Mouse (Mus musculus): ENCODE data around the gene Slc38a1. TPM values are rescaled to one million over a fixed set of nuclear protein-coding genes. Genes with fewer than 3 reads are reported as not detected.
A peak's percentile ranks its signal among the peaks of the same experiment; 100 is the strongest.

Gene Slc38a1
- polyA plus RNA-seq, 1 experiment from 2014 or later = 62.0 TPM

GRCm38 (mm10) chr15:96548363-96548762, 94.3 kb downstream of the Slc38a1 start:
- no peak for ATAC-seq (ENCODE audit: borderline replicate concordance, extremely low read depth, low FRiP score, low TSS enrichment)
- Histone ChIP-seq H3K27ac (peak overlapping the region; percentile 67; the same call in 1 of the 2 replicates), H3K4me2 (no peak overlapping the region), H3K4me1 (peaks cover 6% of the 10 kb centered on the region; the same call in 1 of the 2 replicates), H3K9me3 (no peaks in the 10 kb centered on the region), H3K9ac (no peak overlapping the region), H3K27me3 (no peaks in the 10 kb centered on the region), H3K4me3 (no peak overlapping the region), H3K36me3 (no peaks in the 10 kb centered on the region)
- 87% methylated on average over 9 of the region's 9 CpGs for WGBS

- 49% methylated on average over 21 of the region's 21 CpGs for WGBS
- H3K9me3 ChIP-seq = no peaks in the 10 kb centered on the region
- no peaks in the 10 kb centered on the region for H3K36me3 ChIP-seq
- H3K4me1 ChIP-seq = peaks cover 6% of the 10 kb centered on the region; the same call in 1 of the 2 replicates
- H3K4me2 ChIP-seq = no peak overlapping the region
- no peaks in the 10 kb centered on the region for H3K27me3 ChIP-seq
- H3K4me3 ChIP-seq = no peak overlapping the region
- H3K9ac ChIP-seq = no peak overlapping the region
- peak; percentile 67; the same call in 1 of the 2 replicates for ATAC-seq (ENCODE audit: borderline replicate concordance, extremely low read depth, low FRiP score, low TSS enrichment)
- H3K27ac ChIP-seq = peak overlapping the region; percentile 67
Observed at GRCm38 (mm10) chr15:96547256-96548195, 95.2 kb downstream of the Slc38a1 start.

- Histone ChIP-seq H3K36me3 (no peaks in the 10 kb centered on the region), H3K27ac (no peak overlapping the region), H3K4me2 (peak overlapping the region; percentile 60), H3K27me3 (no peaks in the 10 kb centered on the region), H3K9me3 (no peaks in the 10 kb centered on the region), H3K4me3 (peak overlapping the region; percentile 44), H3K9ac (peak overlapping the region; percentile 32; the same call in 1 of the 2 replicates), H3K4me1 (peaks cover 6% of the 10 kb centered on the region; the same call in 1 of the 2 replicates)
- no peak for ATAC-seq (ENCODE audit: borderline replicate concordance, extremely low read depth, low FRiP score, low TSS enrichment)
- 2% methylated on average over 24 of the region's 24 CpGs for WGBS
Observed at GRCm38 (mm10) chr15:96543181-96543828, 99.4 kb downstream of the Slc38a1 start.

- no peaks in the 10 kb centered on the region for H3K36me3 ChIP-seq
- H3K9ac ChIP-seq = no peak overlapping the region
- no peaks in the 10 kb centered on the region for H3K27me3 ChIP-seq
- 80% methylated on average over 8 of the region's 8 CpGs for WGBS
- H3K4me1 ChIP-seq = no peaks in the 10 kb centered on the region; the same call in 1 of the 2 replicates
- H3K4me3 ChIP-seq = no peak overlapping the region
- no peak overlapping the region for H3K4me2 ChIP-seq
- ATAC-seq (ENCODE audit: borderline replicate concordance, extremely low read depth, low FRiP score, low TSS enrichment) = no peak
- no peaks in the 10 kb centered on the region for H3K9me3 ChIP-seq
- H3K27ac ChIP-seq = no peak overlapping the region
Observed at GRCm38 (mm10) chr15:96542135-96542534, 100.6 kb downstream of the Slc38a1 start.

GRCm38 (mm10) chr15:96537272-96537671, 105.4 kb downstream of the Slc38a1 start:
- Histone ChIP-seq H3K27ac (no peak overlapping the region), H3K27me3 (no peaks in the 10 kb centered on the region), H3K36me3 (no peaks in the 10 kb centered on the region), H3K9ac (no peak overlapping the region), H3K4me3 (no peak overlapping the region), H3K4me1 (no peaks in the 10 kb centered on the region), H3K9me3 (no peaks in the 10 kb centered on the region), H3K4me2 (no peak overlapping the region)
- no peak for ATAC-seq (ENCODE audit: borderline replicate concordance, extremely low read depth, low FRiP score, low TSS enrichment)
- WGBS = 74% methylated on average over 11 of the region's 11 CpGs

- Histone ChIP-seq H3K27ac (no peak overlapping the region), H3K27me3 (no peaks in the 10 kb centered on the region), H3K4me2 (no peak overlapping the region), H3K9ac (no peak overlapping the region), H3K4me3 (no peak overlapping the region), H3K36me3 (no peaks in the 10 kb centered on the region), H3K4me1 (no peaks in the 10 kb centered on the region), H3K9me3 (no peaks in the 10 kb centered on the region)
- WGBS = 93% methylated on average over 7 of the region's 7 CpGs
- no peak for ATAC-seq (ENCODE audit: borderline replicate concordance, extremely low read depth, low FRiP score, low TSS enrichment)
Observed at GRCm38 (mm10) chr15:96536412-96536811, 106.3 kb downstream of the Slc38a1 start.

GRCm38 (mm10) chr15:96527686-96528085, 115.0 kb downstream of the Slc38a1 start:
- H3K4me2 ChIP-seq = no peak overlapping the region
- no peaks in the 10 kb centered on the region for H3K36me3 ChIP-seq
- H3K9ac ChIP-seq = no peak overlapping the region
- no peaks in the 10 kb centered on the region for H3K9me3 ChIP-seq
- H3K4me3 ChIP-seq = no peak overlapping the region
- whole genome bisulfite sequencing = 19% methylated on average over 6 of the region's 6 CpGs
- H3K27ac ChIP-seq = no peak overlapping the region
- no peak; the same call in 1 of the 2 replicates for ATAC-seq (ENCODE audit: borderline replicate concordance, extremely low read depth, low FRiP score, low TSS enrichment)
- peaks cover 9% of the 10 kb centered on the region for H3K4me1 ChIP-seq
- no peaks in the 10 kb centered on the region for H3K27me3 ChIP-seq

- H3K4me1 ChIP-seq = peaks cover 9% of the 10 kb centered on the region
- H3K27me3 ChIP-seq = no peaks in the 10 kb centered on the region
- H3K9me3 ChIP-seq = no peaks in the 10 kb centered on the region
- H3K36me3 ChIP-seq = no peaks in the 10 kb centered on the region
- WGBS = 25% methylated on average over 9 of the region's 9 CpGs
- peak; percentile 84 for ATAC-seq (ENCODE audit: borderline replicate concordance, extremely low read depth, low FRiP score, low TSS enrichment)
- H3K4me3 ChIP-seq = no peak overlapping the region
- H3K27ac ChIP-seq = peak overlapping the region; percentile 76
- H3K9ac ChIP-seq = no peak overlapping the region
- peak overlapping the region; percentile 6; the same call in 1 of the 2 replicates for H3K4me2 ChIP-seq
Observed at GRCm38 (mm10) chr15:96524239-96524738, 118.4 kb downstream of the Slc38a1 start.

Other genes with a start within 250 kb of the Slc38a1 start
- gene Scaf11, start 182.1 kb downstream of the Slc38a1 start, polyA plus RNA-seq (2015; fragmentation: Nextera tagmentation; extraction: Ambion mirVana) = 91.1 and 93.5 TPM in 2 replicates
- 131 and 138 TPM in 2 replicates for gene Slc38a2, start 56.8 kb upstream of the Slc38a1 start, polyA plus RNA-seq (2015; fragmentation: Nextera tagmentation; extraction: Ambion mirVana)

Measured in lung, embryonic 15.5 days (tissue).